1 mouse cellular context compared by ENCODE assay signal in genomic region chr7:44951960-44952359, GRCm38 (mm10).
A peak's percentile ranks its signal among the peaks of the same experiment; 100 is the strongest.
TF ChIP-seq lines count a peak whose summit lies in the region.

No protein-coding gene starts in this region.

TF ChIP-seq in MEL, 35 proteins besides CTCF, POLR2A, EP300 and RAD21:
- no peak for TF ChIP-seq POLR2AphosphoS5 (IDR thresholded peaks at IDR 0.05; ENCODE audit: borderline replicate concordance, low read depth, low read length)
- peak; percentile 54; the same call in 1 of the 2 replicates for TF ChIP-seq MAZ (IDR thresholded peaks at IDR 0.05; ENCODE audit: low read depth, low read length)
- no peak for TF ChIP-seq BHLHE40 (IDR thresholded peaks at IDR 0.05; ENCODE audit: borderline replicate concordance, low read depth, low read length)
- no peak for TF ChIP-seq USF2 (IDR thresholded peaks at IDR 0.05; ENCODE audit: borderline replicate concordance in 1 of 2, insufficient read depth in 1 of 2, low read depth in 1 of 2, low read length in 2 of 2)
- TF ChIP-seq ETS1 (IDR thresholded peaks at IDR 0.05; ENCODE audit: low read depth, low read length): no peak
- no peak for TF ChIP-seq CHD2 (IDR thresholded peaks at IDR 0.05; ENCODE audit: low read length)
- TF ChIP-seq E2F4 (IDR thresholded peaks at IDR 0.05; ENCODE audit: borderline replicate concordance, low read depth, low read length): no peak
- TF ChIP-seq TBP (IDR thresholded peaks at IDR 0.05; ENCODE audit: low read depth, low read length): no peak
- TF ChIP-seq CHD1 (IDR thresholded peaks at IDR 0.05; ENCODE audit: low read depth, low read length): no peak
- 0 out of 2 replicates have a peak, but pooled peaks have one; percentile 24 for TF ChIP-seq MAX (IDR thresholded peaks at IDR 0.05; ENCODE audit: low read length)
- no peak; the same call in 1 of the 2 replicates for TF ChIP-seq MXI1 (IDR thresholded peaks at IDR 0.05; ENCODE audit: low read depth, low read length)
- no peak for TF ChIP-seq MYC (IDR thresholded peaks at IDR 0.05; ENCODE audit: low read depth, low read length)
- TF ChIP-seq HCFC1 (IDR thresholded peaks at IDR 0.05; ENCODE audit: low read depth, low read length): no peak
- TF ChIP-seq UBTF (IDR thresholded peaks at IDR 0.05; ENCODE audit: borderline replicate concordance, insufficient read depth, low read depth, low read length): no peak
- TF ChIP-seq MYB (IDR thresholded peaks at IDR 0.05; ENCODE audit: low read depth, low read length): no peak
